Mouse (Mus musculus) ovary, adult 10 weeks (tissue): Measurements from ENCODE around the gene Prkcz. TPM values are rescaled to one million over a fixed set of nuclear protein-coding genes. Genes with fewer than 3 reads are reported as not detected.

Experiments used
- polyA plus RNA-seq: library from polyadenylated mRNA; stranded (reverse); fragments of 350-450 nt; fragmentation: Illumina TruSeq; extraction: RNeasy Lipid Tissue Mini Kit (QIAGEN cat#74804); gene quantifications from one replicate; pipeline ENCODE4 v1.2.3, GENCODE M21; 2014

Prkcz gene
- polyA plus RNA-seq = 2.0 TPM

GRCm38 (mm10) chr4:155361303-155361791 is at the start of gene Prkcz:
Gene Prkcz, minus strand, starts transcription at chr4:155361361.

GRCm38 (mm10) chr4:155409058-155409776 is 48.1 kb upstream of the Prkcz start, which contains the start of gene Cfap74:
Gene Cfap74, plus strand, starts transcription at chr4:155409190.

GRCm38 (mm10) chr4:155397511-155398221 is 36.5 kb upstream of the Prkcz start, which contains the start of gene Gabrd:
Gene Gabrd, minus strand, starts transcription at chr4:155398112.

GRCm38 (mm10) chr4:155249648-155250351 is 111.4 kb downstream of the Prkcz start, which contains the start of gene Faap20:
Gene Faap20, plus strand, starts transcription at chr4:155249802.

GRCm38 (mm10) chr4:155222552-155222840 is 138.7 kb downstream of the Prkcz start, which contains the start of gene Ski:
Gene Ski, minus strand, starts transcription at chr4:155222592.

Other genes starting within 250 kb of the Prkcz start
- 80.6 TPM for gene Ski, start 138.8 kb downstream of the Prkcz start, polyA plus RNA-seq
- 1.7 TPM for gene Faap20, start 111.6 kb downstream of the Prkcz start, polyA plus RNA-seq
- gene Gabrd, start 36.8 kb upstream of the Prkcz start, polyA plus RNA-seq = not detected
- gene Cfap74, start 47.8 kb upstream of the Prkcz start, polyA plus RNA-seq = 1.4 TPM
- not detected for gene Tmem52, start 107.8 kb upstream of the Prkcz start, polyA plus RNA-seq
- 275 TPM for gene Gnb1, start 130.0 kb upstream of the Prkcz start, polyA plus RNA-seq
- gene Nadk, start 201.0 kb upstream of the Prkcz start, polyA plus RNA-seq = 50.3 TPM
- gene Slc35e2, start 240.1 kb upstream of the Prkcz start, polyA plus RNA-seq = 23.0 TPM